Mouse (Mus musculus) hindbrain, embryonic 13.5 days (tissue): ENCODE data around the gene Notch2. TPM values are rescaled to one million over a fixed set of nuclear protein-coding genes. Genes with fewer than 3 reads are reported as not detected.
A peak's percentile ranks its signal among the peaks of the same experiment; 100 is the strongest.
"Not testable (repeated sequence)": the region's sequence is repeated elsewhere in the genome, so short reads cannot be mapped to it uniquely, and the experiment has no call there.

Experiments used
- ATAC-seq: fragments of 200-750 bp; cut with Nextera tagmentation; 2 replicates; pipeline ENCODE4 v1.8.0; 2017; ENCODE audit warnings: moderate TSS enrichment; ENCODE audit not compliant: low FRiP score
- H3K27ac ChIP-seq: fragments of 300-500 bp; sonication (generic); 2 replicates; pipeline ENCODE4 v1.5.1; 2015; ENCODE audit warnings: inconsistent platforms, mild to moderate bottlenecking, moderate library complexity
- H3K27me3 ChIP-seq: fragments of 300-500 bp; sonication (generic); 2 replicates; pipeline ENCODE4 v1.6.1; 2015; ENCODE audit warnings: mild to moderate bottlenecking, inconsistent platforms
- H3K36me3 ChIP-seq: fragments of 300-500 bp; sonication (generic); 2 replicates; pipeline ENCODE4 v1.6.1; 2015; ENCODE audit warnings: mild to moderate bottlenecking, inconsistent platforms
- H3K4me1 ChIP-seq: fragments of 300-500 bp; sonication (generic); replicated peaks from 2 replicates; pipeline ENCODE4 v1.6.1; 2015; ENCODE audit warnings: inconsistent platforms
- H3K4me2 ChIP-seq: fragments of 300-500 bp; sonication (generic); 2 replicates; pipeline ENCODE4 v1.6.1; 2015; ENCODE audit warnings: inconsistent platforms, mild to moderate bottlenecking, moderate library complexity
- H3K4me3 ChIP-seq: fragments of 300-500 bp; sonication (generic); 2 replicates; pipeline ENCODE4 v1.5.1; 2015; ENCODE audit warnings: mild to moderate bottlenecking, inconsistent platforms
- H3K9ac ChIP-seq: fragments of 300-500 bp; sonication (generic); 2 replicates; pipeline ENCODE4 v1.6.1; 2015; ENCODE audit warnings: mild to moderate bottlenecking, inconsistent platforms
- H3K9me3 ChIP-seq: fragments of 300-500 bp; sonication (generic); 2 replicates; pipeline ENCODE4 v1.6.1; 2016; ENCODE audit warnings: inconsistent platforms
- WGBS: fragments of 180-500 bp; shearing (Covaris S2); methylation state at CpG from one replicate; pipeline ENCODE4 v1.1.7; 2015; 5-methylcytosine and 5-hydroxymethylcytosine counted together
- polyA plus RNA-seq: library from polyadenylated mRNA; unstranded; fragments of >200 nt; fragmentation: Nextera tagmentation; extraction: Ambion mirVana; gene quantifications from 2 replicates; pipeline ENCODE4 v1.2.1, GENCODE M21; 2015

Gene Notch2
- polyA plus RNA-seq, 1 experiment from 2014 or later = 12.0 TPM

GRCm38 (mm10) chr3:98105496-98105895, 92.2 kb downstream of the Notch2 start:
- Histone ChIP-seq H3K9ac (no peak overlapping the region), H3K4me2 (no peak overlapping the region), H3K4me3 (no peak overlapping the region), H3K36me3 (peaks cover 26% of the 10 kb centered on the region), H3K4me1 (peaks cover 36% of the 10 kb centered on the region), H3K9me3 (no peaks in the 10 kb centered on the region), H3K27ac (peak overlapping the region; percentile 65), H3K27me3 (no peaks in the 10 kb centered on the region; the same call in 1 of the 2 replicates)
- 62% methylated on average over 6 of the region's 6 CpGs for WGBS
- ATAC-seq = 0 out of 2 replicates have a peak, but pooled peaks have one; percentile 7

DNA sequence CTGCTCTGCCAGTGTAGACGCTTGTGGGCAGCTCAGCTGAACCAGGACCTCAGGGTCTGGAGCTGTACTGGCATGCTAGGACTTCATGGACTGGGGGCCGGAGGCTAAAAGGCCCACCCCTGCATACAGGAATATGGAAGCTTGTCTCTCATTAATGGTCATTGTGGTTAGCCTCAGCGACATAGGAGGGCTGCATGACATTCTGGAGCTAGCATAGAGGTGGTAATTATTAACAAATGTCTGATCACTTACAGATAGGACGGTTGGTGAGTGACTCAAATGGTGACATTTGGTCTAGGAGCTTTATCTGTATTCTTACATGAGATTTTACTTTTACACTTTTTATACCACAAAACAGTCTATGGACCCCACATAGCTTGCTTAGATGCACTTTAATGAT, 92.8 kb downstream of the Notch2 start:
- no peaks in the 10 kb centered on the region for H3K9me3 ChIP-seq
- H3K27ac ChIP-seq = peak overlapping the region; percentile 65
- H3K27me3 ChIP-seq = no peaks in the 10 kb centered on the region; the same call in 1 of the 2 replicates
- H3K36me3 ChIP-seq = peaks cover 21% of the 10 kb centered on the region
- 65% methylated on average over 4 of the region's 4 CpGs for WGBS
- no peak overlapping the region for H3K4me2 ChIP-seq
- H3K4me1 ChIP-seq = peaks cover 36% of the 10 kb centered on the region
- ATAC-seq = no peak
- H3K4me3 ChIP-seq = no peak overlapping the region
- H3K9ac ChIP-seq = no peak overlapping the region

DNA sequence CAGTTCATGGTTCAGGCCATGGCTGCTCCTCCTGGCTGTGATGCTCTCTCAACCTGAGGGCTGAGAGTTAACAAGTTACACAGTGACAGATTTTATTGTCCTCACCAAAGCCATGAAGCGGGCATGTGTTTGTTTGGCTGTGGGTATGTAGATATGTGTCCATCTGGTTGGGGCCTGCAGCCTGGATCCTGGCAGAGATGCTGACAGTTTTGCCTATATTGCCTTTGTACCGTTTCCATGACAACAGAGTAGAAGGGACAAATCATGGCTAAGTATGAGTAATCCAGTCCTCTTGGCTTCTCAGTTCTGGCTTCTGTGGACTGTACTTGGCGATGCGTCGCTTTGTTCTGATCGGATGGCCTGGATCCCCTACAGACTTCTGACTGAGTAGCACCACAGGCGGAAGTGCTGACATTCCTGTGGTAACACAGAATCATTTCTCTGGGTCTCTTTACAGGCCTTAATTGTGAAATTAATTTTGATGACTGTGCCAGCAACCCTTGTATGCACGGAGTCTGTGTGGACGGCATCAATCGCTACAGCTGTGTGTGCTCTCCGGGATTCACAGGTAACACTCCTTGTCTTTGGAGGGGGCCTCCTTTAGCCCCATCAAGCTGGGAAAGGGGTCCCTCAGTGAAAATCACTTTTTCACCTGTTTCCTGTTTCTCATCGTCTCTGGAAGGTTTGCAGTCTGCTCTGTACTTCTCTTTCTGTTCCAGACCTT, 93.4 kb downstream of the Notch2 start:
- Histone ChIP-seq H3K9me3 (no peaks in the 10 kb centered on the region), H3K36me3 (peaks cover 15% of the 10 kb centered on the region), H3K9ac (no peak overlapping the region), H3K27me3 (no peaks in the 10 kb centered on the region; the same call in 1 of the 2 replicates), H3K4me2 (no peak overlapping the region), H3K27ac (peak overlapping the region; percentile 78), H3K4me3 (no peak overlapping the region), H3K4me1 (peaks cover 36% of the 10 kb centered on the region)
- WGBS = 58% methylated on average over 12 of the region's 12 CpGs
- ATAC-seq = peak; percentile 80

GRCm38 (mm10) chr3:98108416-98108815, 95.1 kb downstream of the Notch2 start:
- ATAC-seq = no peak
- no peak overlapping the region for H3K4me3 ChIP-seq
- no peak overlapping the region for H3K27ac ChIP-seq
- no peaks in the 10 kb centered on the region; the same call in 1 of the 2 replicates for H3K27me3 ChIP-seq
- H3K9me3 ChIP-seq = no peaks in the 10 kb centered on the region
- no peak overlapping the region for H3K9ac ChIP-seq
- no peak overlapping the region for H3K4me2 ChIP-seq
- H3K4me1 ChIP-seq = peaks cover 36% of the 10 kb centered on the region
- 88% methylated on average over 4 of the region's 4 CpGs for WGBS
- peaks cover 2% of the 10 kb centered on the region; the same call in 1 of the 2 replicates for H3K36me3 ChIP-seq

- Histone ChIP-seq H3K36me3 (0 out of 2 replicates have a peak, but pooled peaks cover 4% of the 10 kb centered on the region), H3K27ac (no peak overlapping the region), H3K4me1 (peaks cover 34% of the 10 kb centered on the region), H3K9me3 (no peaks in the 10 kb centered on the region), H3K4me2 (no peak overlapping the region), H3K9ac (no peak overlapping the region), H3K4me3 (no peak overlapping the region), H3K27me3 (no peaks in the 10 kb centered on the region)
- no peak for ATAC-seq
- 87% methylated on average over 3 of the region's 3 CpGs for WGBS
These were observed 95.5 kb downstream of the Notch2 start for GRCm38 (mm10) chr3:98108866-98109265.

DNA sequence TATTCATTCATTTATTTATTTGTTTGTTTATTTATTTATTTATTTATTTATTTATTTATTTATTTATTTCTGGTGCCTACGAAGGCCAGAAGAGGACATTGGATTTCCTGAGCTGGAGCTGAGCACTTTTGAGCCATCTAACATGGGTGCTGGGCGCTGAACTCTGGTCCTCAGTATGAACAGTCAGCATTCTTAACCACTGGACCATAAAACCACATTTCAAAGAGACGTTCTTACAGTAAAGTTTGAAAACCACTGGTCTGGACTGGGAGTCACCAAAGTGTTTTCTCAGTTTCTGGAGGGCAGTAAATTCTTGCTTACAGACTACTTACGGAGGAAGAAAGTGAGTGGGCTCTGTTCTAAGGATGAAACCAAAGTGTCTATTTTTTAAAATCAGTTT, 97.3 kb downstream of the Notch2 start:
- 88% methylated on average over 4 of the region's 4 CpGs for WGBS
- H3K4me1 ChIP-seq = peaks cover 18% of the 10 kb centered on the region
- ATAC-seq = no peak

DNA sequence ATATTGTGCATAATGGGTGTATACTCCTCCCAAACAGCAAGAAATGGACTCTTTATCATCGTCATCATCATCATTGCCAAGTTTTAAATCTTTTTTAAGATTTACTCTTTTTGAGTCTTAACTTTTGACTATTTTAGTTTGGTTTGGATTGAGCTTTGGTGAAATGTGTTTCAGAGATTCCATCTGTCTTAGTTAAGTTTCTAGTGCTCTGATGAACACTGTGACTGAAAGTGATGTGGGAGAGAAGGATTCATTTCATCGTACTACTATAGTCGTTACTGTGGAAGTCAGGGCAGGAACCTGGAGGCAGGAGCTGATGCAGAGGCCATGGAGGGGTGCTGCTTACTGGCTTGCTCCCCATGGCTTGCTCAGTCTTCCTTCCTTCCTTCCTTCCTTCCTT, 104.9 kb downstream of the Notch2 start:
- H3K27me3 ChIP-seq = no peaks in the 10 kb centered on the region
- 96% methylated on average over 3 of the region's 3 CpGs for WGBS
- H3K9ac ChIP-seq = no peak overlapping the region
- no peak overlapping the region for H3K4me3 ChIP-seq
- H3K27ac ChIP-seq = no peak overlapping the region
- ATAC-seq = no peak
- no peak overlapping the region for H3K4me2 ChIP-seq
- H3K4me1 ChIP-seq = no peaks in the 10 kb centered on the region
- peaks cover 32% of the 10 kb centered on the region for H3K36me3 ChIP-seq
- no peaks in the 10 kb centered on the region for H3K9me3 ChIP-seq

More for the DNA sequence above, 97.3 kb downstream of the Notch2 start:
- Histone ChIP-seq H3K27me3 (no peaks in the 10 kb centered on the region), H3K4me2 (no peak overlapping the region), H3K9ac (no peak overlapping the region), H3K9me3 (no peaks in the 10 kb centered on the region), H3K27ac (no peak overlapping the region), H3K4me3 (no peak overlapping the region), H3K36me3 (peaks cover 9% of the 10 kb centered on the region; the same call in 1 of the 2 replicates)

DNA sequence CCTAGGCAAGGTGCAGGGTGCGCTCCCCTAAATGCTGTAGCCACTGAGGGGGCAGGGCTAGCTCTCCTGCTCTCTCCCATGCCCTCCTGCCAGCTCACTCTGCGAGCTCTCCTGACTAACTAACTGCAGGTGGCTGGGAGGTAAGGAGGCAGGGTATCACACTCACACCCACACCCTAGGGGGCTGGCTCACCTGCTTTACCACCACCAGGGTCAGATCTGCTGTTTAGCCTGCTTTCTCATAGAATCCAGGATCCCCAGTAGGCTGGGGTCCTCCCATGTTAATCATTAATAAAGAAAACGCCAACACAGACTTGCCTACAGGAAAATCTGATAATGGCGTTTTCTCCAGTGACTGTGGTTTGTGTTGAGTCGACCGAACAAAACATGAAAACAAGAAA, 106.0 kb downstream of the Notch2 start:
- WGBS = 72% methylated on average over 6 of the region's 6 CpGs
- Histone ChIP-seq H3K4me2 (no peak overlapping the region), H3K27me3 (no peaks in the 10 kb centered on the region), H3K9ac (no peak overlapping the region), H3K4me3 (no peak overlapping the region), H3K4me1 (no peaks in the 10 kb centered on the region), H3K36me3 (peaks cover 35% of the 10 kb centered on the region), H3K9me3 (no peaks in the 10 kb centered on the region), H3K27ac (no peak overlapping the region)
- no peak for ATAC-seq

GRCm38 (mm10) chr3:98120884-98121283, 107.6 kb downstream of the Notch2 start:
- H3K27ac ChIP-seq = no peak overlapping the region
- ATAC-seq = no peak
- H3K36me3 ChIP-seq = peaks cover 35% of the 10 kb centered on the region
- H3K4me2 ChIP-seq = no peak overlapping the region
- H3K9ac ChIP-seq = no peak overlapping the region
- no peak overlapping the region for H3K4me3 ChIP-seq
- H3K27me3 ChIP-seq = no peaks in the 10 kb centered on the region
- H3K4me1 ChIP-seq = no peaks in the 10 kb centered on the region
- 23% methylated on average over 6 of the region's 6 CpGs for WGBS
- H3K9me3 ChIP-seq = no peaks in the 10 kb centered on the region

DNA sequence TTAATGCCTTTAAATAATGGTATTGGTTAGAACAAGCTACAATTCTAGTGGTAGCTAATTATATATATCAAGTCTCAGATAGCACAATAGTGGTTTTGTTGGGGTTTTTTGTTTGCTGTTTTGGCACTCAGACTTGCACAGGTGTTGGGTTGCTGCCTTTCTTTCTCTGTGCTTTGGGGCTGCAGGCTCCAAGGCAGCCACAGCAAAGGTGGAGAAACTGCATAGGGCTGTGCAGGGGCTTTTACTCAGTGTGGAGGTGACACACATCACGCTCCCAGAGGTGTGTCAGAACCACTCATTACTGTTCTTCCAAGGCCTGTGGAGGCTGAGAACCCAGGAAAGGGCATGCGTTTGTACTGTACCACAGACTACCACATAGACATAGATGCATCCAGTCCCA, 114.4 kb downstream of the Notch2 start:
- WGBS = 98% methylated on average over 2 of the region's 2 CpGs
- no peak for ATAC-seq
- peaks cover 28% of the 10 kb centered on the region for H3K36me3 ChIP-seq

GRCm38 (mm10) chr3:98128716-98129115, 115.4 kb downstream of the Notch2 start:
- ATAC-seq = no peak
- no peak overlapping the region for H3K9ac ChIP-seq
- no peak overlapping the region for H3K4me2 ChIP-seq
- peaks cover 25% of the 10 kb centered on the region for H3K36me3 ChIP-seq
- H3K4me1 ChIP-seq = no peaks in the 10 kb centered on the region
- H3K27ac ChIP-seq = no peak overlapping the region
- no peaks in the 10 kb centered on the region for H3K27me3 ChIP-seq
- 93% methylated on average over 5 of the region's 5 CpGs for WGBS
- no peak overlapping the region for H3K4me3 ChIP-seq
- no peaks in the 10 kb centered on the region for H3K9me3 ChIP-seq

More for the DNA sequence above, 114.4 kb downstream of the Notch2 start:
- no peak overlapping the region for H3K4me3 ChIP-seq
- H3K4me2 ChIP-seq = no peak overlapping the region
- H3K9me3 ChIP-seq = no peaks in the 10 kb centered on the region
- no peaks in the 10 kb centered on the region for H3K4me1 ChIP-seq
- H3K9ac ChIP-seq = no peak overlapping the region
- H3K27me3 ChIP-seq = no peaks in the 10 kb centered on the region
- H3K27ac ChIP-seq = no peak overlapping the region

DNA sequence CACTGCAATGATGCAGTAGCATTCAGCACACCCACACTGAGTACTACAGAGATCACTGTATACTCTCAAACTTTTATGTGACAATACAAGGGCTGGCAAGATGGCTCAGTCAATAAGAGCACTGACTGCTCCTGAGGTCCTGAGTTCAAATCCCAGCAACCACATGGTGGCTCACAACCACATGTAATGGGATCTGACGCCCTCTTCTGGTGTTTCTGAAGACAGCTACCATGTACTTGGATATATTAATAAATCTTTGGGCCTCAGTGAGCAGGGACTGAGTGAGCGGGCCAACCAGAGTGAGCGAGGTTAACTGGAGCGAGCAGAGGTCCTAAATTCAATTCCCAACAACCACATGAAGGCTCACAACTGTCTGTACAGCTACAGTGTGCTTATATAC, 118.8 kb downstream of the Notch2 start:
- not testable (repeated sequence) for H3K9me3 ChIP-seq, ATAC-seq, H3K9ac ChIP-seq, H3K27ac ChIP-seq, H3K4me2 ChIP-seq, H3K4me3 ChIP-seq, H3K4me1 ChIP-seq, H3K27me3 ChIP-seq
- 97% methylated on average over 4 of the region's 4 CpGs for WGBS
- H3K36me3 ChIP-seq = peaks cover 33% of the 10 kb centered on the region

DNA sequence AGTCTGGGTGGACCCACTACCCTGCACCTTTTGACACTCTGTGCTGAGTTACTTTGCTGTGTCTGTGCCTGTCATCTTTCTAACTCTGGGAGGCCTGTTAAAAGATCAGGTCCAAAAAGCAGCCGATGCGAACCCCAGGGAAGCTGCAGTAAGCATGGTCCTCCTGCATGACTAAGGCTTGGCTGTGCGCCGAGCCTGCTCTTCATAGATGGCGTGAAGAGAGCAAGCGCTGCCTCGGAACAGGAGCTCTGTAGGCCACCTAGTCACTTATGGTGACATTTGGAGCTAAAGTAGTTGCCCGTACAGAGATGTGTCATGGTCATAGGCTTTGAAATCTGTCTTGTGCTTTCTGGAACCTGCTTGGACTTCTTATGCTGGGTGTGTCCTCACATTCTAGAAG, 119.3 kb downstream of the Notch2 start:
- Histone ChIP-seq H3K4me3 (no peak overlapping the region), H3K4me2 (no peak overlapping the region), H3K36me3 (peaks cover 37% of the 10 kb centered on the region), H3K9me3 (no peaks in the 10 kb centered on the region), H3K27ac (no peak overlapping the region), H3K27me3 (no peaks in the 10 kb centered on the region), H3K9ac (no peak overlapping the region), H3K4me1 (no peaks in the 10 kb centered on the region)
- ATAC-seq = no peak
- 92% methylated on average over 8 of the region's 8 CpGs for WGBS
